Comparison of ENCODE assay signal across 13 mouse cellular contexts in genomic region chr9:120958560-120958959, GRCm38 (mm10). TPM values are rescaled to one million over a fixed set of nuclear protein-coding genes. Genes with fewer than 3 reads are reported as not detected.
DNase-seq lines count a peak whose midpoint lies in the region; ATAC-seq and TF ChIP-seq lines count a peak whose summit lies in the region.
"Had no signal": no experiment of that assay in that cellular context is flagged by ENCODE, and none has a peak within 500 bp of the region (broad histone marks: within the 10 kb centered on the region; RNA-seq: fewer than 3 reads in every experiment).

No protein-coding gene starts in this region.

- H3K27ac ChIP-seq in heart, postnatal 0 days (ENCODE audit: low read depth): no peak overlapping the region
- no peak overlapping the region for H3K27ac ChIP-seq in heart, embryonic 11.5 days (ENCODE audit: low read depth, low read length)
- peak overlapping the region; percentile 6 for H3K27ac ChIP-seq in olfactory bulb, adult 2 months (ENCODE audit: insufficient read depth, low read depth, low read length)
- H3K27ac ChIP-seq: hindbrain, embryonic 14.5 days; limb, embryonic 10.5 days; liver, embryonic 14.5 days; midbrain, embryonic 12.5 days had no signal

- no peak for TF ChIP-seq EP300 in heart, postnatal 0 days (IDR thresholded peaks at IDR 0.05; ENCODE audit: low read depth)

- no peak overlapping the region for H3K9ac ChIP-seq in heart, postnatal 0 days (replicated peaks; ENCODE audit: low read depth, low read length)
- no peak overlapping the region for H3K9ac ChIP-seq in heart, embryonic 11.5 days (ENCODE audit: low read depth, low read length)
- H3K9ac ChIP-seq: hindbrain, embryonic 14.5 days; liver, embryonic 14.5 days; midbrain, embryonic 12.5 days had no signal

- no peak overlapping the region for H3K4me3 ChIP-seq in heart, postnatal 0 days (ENCODE audit: low read depth, low read length)
- no peak overlapping the region for H3K4me3 ChIP-seq in heart, embryonic 11.5 days (ENCODE audit: low read depth, low read length)
- no peak overlapping the region for H3K4me3 ChIP-seq in lung, adult 2 months (replicated peaks; ENCODE audit: extremely low read depth, low read depth, low read length)
- H3K4me3 ChIP-seq in olfactory bulb, adult 2 months (ENCODE audit: insufficient read depth, low read depth, low read length): no peak overlapping the region
- H3K4me3 ChIP-seq: limb, embryonic 10.5 days; midbrain, embryonic 12.5 days had no signal

- no peak for TF ChIP-seq POLR2A in lung, adult 2 months (IDR thresholded peaks at IDR 0.05; ENCODE audit: borderline replicate concordance, extremely low read depth, low read depth, low read length)
- no peak for TF ChIP-seq POLR2A in olfactory bulb, adult 2 months (IDR thresholded peaks at IDR 0.05; ENCODE audit: insufficient read depth, low read depth, low read length)

- H3K4me2 ChIP-seq in heart, postnatal 0 days (ENCODE audit: low read depth, low read length): no peak overlapping the region
- H3K4me2 ChIP-seq in heart, embryonic 11.5 days: no peak overlapping the region
- H3K4me2 ChIP-seq: hindbrain, embryonic 14.5 days; midbrain, embryonic 12.5 days had no signal

- WGBS in heart, postnatal 0 days: 22% methylated on average over 6 of the region's 6 CpGs
- 89% methylated on average over 6 of the region's 6 CpGs for WGBS in heart, embryonic 11.5 days (ENCODE audit: insufficient replicate concordance)
- 44% methylated on average over 6 of the region's 6 CpGs for WGBS in lung, adult 2 months
- WGBS in olfactory bulb, adult 2 months: 24% methylated on average over 6 of the region's 6 CpGs

- peak; percentile 53 to 68 for DNase-seq in cerebellum, postnatal 25 days
- DNase-seq in cerebellum, adult 11-12 months: no peak
- DNase-seq in heart, postnatal 0 days (ENCODE audit: low spot score): peak; percentile 29
- peak; percentile 38 for DNase-seq in lung, postnatal 14 days
- DNase-seq in lung, adult 2 months: no peak
- DNase-seq: gastrocnemius, postnatal 36 days; kidney, adult 9 months had no signal

- no peak for TF ChIP-seq CTCF in heart, postnatal 0 days (IDR thresholded peaks at IDR 0.05; ENCODE audit: low read depth)
- TF ChIP-seq CTCF in lung, adult 2 months (IDR thresholded peaks at IDR 0.05; ENCODE audit: insufficient read depth, low read length): no peak
- TF ChIP-seq CTCF in olfactory bulb, adult 2 months (IDR thresholded peaks at IDR 0.05; ENCODE audit: insufficient read depth, low read depth, low read length): no peak

- H3K27me3 ChIP-seq in heart, postnatal 0 days (ENCODE audit: control insufficient read depth, insufficient read depth, low read length): no peaks in the 10 kb centered on the region
- H3K27me3 ChIP-seq in heart, embryonic 11.5 days (ENCODE audit: control insufficient read depth, insufficient read depth, low read length): no peaks in the 10 kb centered on the region
- H3K27me3 ChIP-seq: midbrain, embryonic 12.5 days had no signal

- peak; percentile 34; the same call in 1 of the 2 replicates for ATAC-seq in heart, postnatal 0 days (ENCODE audit: insufficient read depth, low read depth)
- ATAC-seq in heart, embryonic 11.5 days (replicated peaks; ENCODE audit: insufficient number of reproducible peaks, low FRiP score, low TSS enrichment): no peak

- peaks cover 97% of the 10 kb centered on the region for H3K36me3 ChIP-seq in heart, postnatal 0 days (replicated peaks; ENCODE audit: control insufficient read depth, insufficient read depth, low read length)
- H3K36me3 ChIP-seq in heart, embryonic 11.5 days (ENCODE audit: control insufficient read depth, insufficient read depth, low read length): peaks cover 72% of the 10 kb centered on the region

- no peaks in the 10 kb centered on the region for H3K9me3 ChIP-seq in heart, postnatal 0 days (replicated peaks; ENCODE audit: control insufficient read depth, low read length)
- no peaks in the 10 kb centered on the region for H3K9me3 ChIP-seq in heart, embryonic 11.5 days (replicated peaks; ENCODE audit: control insufficient read depth, low read length)
- H3K9me3 ChIP-seq: limb, embryonic 10.5 days; midbrain, embryonic 12.5 days had no signal

- peaks cover 10% of the 10 kb centered on the region; the same call in 1 of the 2 replicates for H3K4me1 ChIP-seq in heart, postnatal 0 days (ENCODE audit: control insufficient read depth, insufficient read depth)
- H3K4me1 ChIP-seq in heart, embryonic 11.5 days (ENCODE audit: control insufficient read depth, insufficient read depth, low read length): peaks cover 24% of the 10 kb centered on the region
- H3K4me1 ChIP-seq in lung, adult 2 months (ENCODE audit: control insufficient read depth, insufficient read depth, low read length): peaks cover 18% of the 10 kb centered on the region
- H3K4me1 ChIP-seq in olfactory bulb, adult 2 months (ENCODE audit: control insufficient read depth, insufficient read depth, low read length): peaks cover 46% of the 10 kb centered on the region
- H3K4me1 ChIP-seq: limb, embryonic 10.5 days had no signal

RNA-seq across cellular contexts. Expression of gene Ctnnb1, which starts 29.5 kb away (rescaled TPM):
- 720 and 857 TPM in 2 replicates for total RNA-seq in heart, postnatal 0 days (2014; rRNA removed; ENCODE audit: low replicate concordance)
- 203 and 214 TPM in 2 replicates for polyA plus RNA-seq in heart, postnatal 0 days (2015; fragmentation: Nextera tagmentation; extraction: Ambion mirVana)
- 433 and 469 TPM in 2 replicates for polyA plus RNA-seq in heart, embryonic 11.5 days (2014; fragmentation: Nextera tagmentation; extraction: Ambion mirVana)
- polyA plus RNA-seq in lung, adult 2 months (2012; rRNA removed): 149 and 203 TPM in 2 replicates
- polyA plus RNA-seq in olfactory bulb, adult 2 months (2012; ENCODE audit: insufficient read depth, insufficient read length, low replicate concordance, missing spikeins): 444 TPM in 1 of 2 replicates, not detected in the other

Comparison
In these comparisons a context has a peak if more than half of its experiments do, and no peak if none do; other contexts are left out.
1. DNase-seq: peak in cerebellum, postnatal 25 days (2 of 2), heart, postnatal 0 days (single experiment) and lung, postnatal 14 days (single experiment); none in cerebellum, adult 11-12 months (single experiment) and lung, adult 2 months (single experiment).